Mouse (Mus musculus): ENCODE results near the gene Gng2. TPM values are rescaled to one million over a fixed set of nuclear protein-coding genes. Genes with fewer than 3 reads are reported as not detected.

The Gng2 gene
- total RNA-seq (2021) = 10 to 100 TPM; 15.8 to 16.7 TPM

DNA sequence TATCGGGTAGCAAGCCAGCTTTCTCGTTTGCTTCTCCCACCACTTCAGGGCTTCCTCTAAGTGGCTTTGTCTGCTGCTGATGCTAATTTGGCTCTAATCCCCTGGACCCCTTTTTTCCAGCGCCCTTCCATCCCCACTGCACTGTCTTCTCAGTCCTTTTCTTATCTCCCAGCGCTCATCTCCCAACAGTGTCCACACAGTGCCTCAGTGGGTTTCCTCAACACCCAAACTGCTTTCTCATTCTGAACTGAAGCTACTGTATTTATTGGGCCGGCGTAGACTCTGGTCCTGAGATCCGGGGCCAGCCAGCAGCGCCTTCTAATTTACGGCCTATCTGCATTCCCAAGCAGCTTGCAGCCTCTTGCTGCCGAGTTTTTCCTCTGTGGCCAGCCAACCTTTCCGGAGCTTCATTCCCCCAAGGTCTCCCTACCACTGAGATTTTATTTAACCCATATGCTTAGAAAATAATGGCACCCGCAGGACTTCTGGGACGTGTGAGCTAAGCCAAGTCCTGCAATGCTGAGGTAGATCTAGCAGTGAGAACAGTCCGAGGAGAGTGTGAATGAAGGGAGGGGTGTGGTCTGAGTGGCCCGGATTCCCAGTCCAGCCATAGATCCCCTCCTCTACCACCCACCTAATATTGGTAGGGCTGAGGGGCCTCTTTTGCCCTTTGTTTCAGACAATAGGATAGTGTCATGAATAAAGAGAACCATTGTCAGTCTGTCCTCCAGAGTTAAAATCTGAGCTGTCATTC is at the start of gene Gng2:
TSS of gene Gng2 (minus strand) at position 357 of the 754 bp plus-strand sequence.
- intact Hi-C loops (cut with DNase I) = loop anchor here (5.0 to 10.0 kb wide), 2 partner anchors 120 to 273 kb away; no protein-coding TSS in a partner anchor
- DNase-seq (ENCODE audit: low spot score) = no peak

DNA sequence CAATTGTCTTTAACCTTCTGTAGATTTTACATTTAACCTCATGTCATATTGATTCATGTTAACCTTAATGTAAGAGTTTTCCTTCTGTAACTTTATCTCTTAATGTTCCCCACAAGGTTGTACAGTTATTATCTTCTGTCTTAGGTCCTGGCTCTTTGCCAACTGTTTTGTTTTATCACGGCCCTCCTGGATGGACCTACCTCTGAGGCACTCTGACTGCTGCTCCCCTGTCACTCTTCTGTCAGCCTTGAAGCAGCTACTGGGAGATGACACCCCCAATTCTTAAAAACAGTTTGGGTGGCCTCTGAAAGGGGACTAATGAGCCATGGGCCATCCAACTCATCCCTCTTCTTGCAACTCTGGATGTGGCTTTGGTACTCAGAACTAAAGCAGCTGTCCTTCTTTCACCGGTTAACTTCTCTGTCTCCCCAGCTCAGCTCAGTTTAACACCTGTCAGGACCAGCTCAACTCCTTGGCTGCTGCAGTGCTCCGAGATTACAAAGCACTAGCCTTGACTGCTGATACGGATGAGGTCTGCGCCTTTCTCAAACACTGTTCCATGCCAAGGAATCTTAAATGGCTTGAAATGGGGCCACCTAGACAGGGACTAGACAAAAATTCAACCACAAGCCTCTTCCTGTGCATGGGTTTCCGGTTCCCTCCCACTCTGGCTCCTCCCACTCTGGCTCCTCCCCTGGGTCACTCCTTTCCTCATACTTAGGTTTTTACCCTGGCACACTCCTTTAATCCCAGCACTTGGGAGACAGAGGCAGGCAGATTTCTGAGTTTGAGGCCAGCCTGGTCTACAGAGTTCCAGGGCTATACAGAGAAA is 47.7 kb upstream of the Gng2 start:
- no peak for DNase-seq (ENCODE audit: low spot score)
- intact Hi-C loops (cut with DNase I) = no loop called here

DNA sequence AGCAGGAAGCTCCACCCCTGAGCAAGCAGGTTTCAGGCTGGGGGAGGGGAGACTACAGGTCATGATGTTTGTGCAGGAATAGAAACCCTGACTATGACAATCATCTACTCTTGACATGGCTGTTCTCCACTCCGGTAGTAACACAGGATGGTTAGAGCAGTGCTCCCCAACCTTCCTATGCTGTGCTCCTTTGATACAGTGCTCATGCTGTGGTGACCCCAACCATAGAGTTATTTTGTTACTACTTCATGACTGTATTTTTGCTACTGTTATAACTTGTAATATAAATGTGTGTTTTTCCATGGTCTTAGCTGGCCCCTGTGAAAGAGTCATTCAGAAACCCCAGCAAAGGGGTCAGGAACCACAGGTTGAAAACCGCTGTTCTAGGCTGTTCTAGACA is 46.5 kb upstream of the Gng2 start:
- intact Hi-C loops (cut with DNase I) = no loop called here
- no peak for DNase-seq (ENCODE audit: low spot score)

DNA sequence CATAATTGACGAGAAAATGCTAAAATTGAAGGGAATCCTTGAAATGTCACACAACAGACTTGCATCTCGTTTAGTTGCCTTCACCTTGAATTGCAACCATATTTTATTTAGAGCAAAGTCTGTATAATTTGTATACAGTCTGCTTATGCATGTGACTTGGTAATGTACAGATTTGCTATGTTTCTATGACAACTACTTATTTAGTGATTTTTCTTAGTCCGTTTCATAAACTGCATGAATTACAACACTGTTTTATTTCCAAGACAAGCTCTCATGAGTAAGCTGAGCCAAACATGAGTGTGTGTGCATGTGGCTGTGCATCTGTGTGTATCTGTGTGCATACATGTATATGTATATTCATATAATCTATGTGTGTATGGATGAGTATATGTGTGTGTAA is 42.1 kb upstream of the Gng2 start:
- no peak for DNase-seq (ENCODE audit: low spot score)
- intact Hi-C loops (cut with DNase I) = no loop called here

DNA sequence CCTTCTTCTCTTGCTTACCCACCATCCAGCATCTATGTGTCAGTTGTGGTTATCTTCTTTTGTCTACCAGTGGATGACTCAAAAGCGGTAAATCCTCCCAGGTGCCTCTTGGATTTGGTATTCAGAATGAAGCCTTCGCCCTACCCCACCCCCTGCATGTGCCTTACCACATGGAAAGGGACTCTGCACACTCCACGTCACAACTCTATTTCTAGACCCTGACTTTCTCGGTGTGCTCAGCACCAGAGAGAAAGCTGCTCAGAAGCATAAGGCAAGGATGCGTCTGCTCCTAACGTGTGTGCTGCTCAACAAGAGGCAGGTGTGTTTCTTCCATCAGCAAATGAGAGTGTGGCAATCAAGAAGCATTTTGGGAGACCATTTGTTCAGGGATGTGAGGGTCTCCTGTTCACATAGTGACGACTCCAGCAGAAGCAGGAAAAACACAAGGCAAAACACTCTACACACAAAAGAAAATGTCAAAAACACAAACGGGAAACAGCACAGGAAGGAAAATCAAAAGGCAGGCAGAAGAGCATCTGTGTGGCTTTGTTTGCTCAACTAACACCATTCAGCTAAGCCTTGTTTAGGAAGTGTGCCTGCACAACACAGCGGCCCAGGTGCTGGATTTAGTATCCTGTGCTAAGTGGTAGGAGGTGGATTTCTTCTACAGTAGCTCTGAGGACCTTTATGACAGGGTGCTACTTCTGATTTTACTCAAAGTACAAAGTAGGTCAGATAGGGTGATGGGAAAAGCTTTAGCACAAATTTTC is 35.3 kb upstream of the Gng2 start:
- DNase-seq (ENCODE audit: low spot score) = no peak
- intact Hi-C loops (cut with DNase I) = no loop called here

DNA sequence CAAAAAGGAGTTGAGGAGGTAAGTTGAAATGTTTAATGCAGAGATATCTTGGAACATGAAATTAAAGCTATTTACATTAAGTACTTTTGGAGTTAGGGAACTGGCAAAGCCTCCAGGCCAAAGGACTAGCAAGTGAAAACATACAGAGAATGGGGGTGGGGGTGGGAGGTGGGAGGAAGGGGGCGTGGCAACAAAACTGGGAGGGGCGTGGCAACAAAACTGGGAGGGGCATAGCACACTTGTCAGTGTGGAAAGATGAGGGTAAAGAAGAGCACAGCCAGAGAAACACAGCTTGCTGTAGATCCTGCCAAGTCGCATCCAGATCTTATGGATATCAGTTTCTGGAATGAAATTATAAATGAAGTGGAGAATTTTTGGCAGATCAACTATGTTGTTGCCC is 30.0 kb upstream of the Gng2 start:
- no peak for DNase-seq (ENCODE audit: low spot score)
- intact Hi-C loops (cut with DNase I) = no loop called here

DNA sequence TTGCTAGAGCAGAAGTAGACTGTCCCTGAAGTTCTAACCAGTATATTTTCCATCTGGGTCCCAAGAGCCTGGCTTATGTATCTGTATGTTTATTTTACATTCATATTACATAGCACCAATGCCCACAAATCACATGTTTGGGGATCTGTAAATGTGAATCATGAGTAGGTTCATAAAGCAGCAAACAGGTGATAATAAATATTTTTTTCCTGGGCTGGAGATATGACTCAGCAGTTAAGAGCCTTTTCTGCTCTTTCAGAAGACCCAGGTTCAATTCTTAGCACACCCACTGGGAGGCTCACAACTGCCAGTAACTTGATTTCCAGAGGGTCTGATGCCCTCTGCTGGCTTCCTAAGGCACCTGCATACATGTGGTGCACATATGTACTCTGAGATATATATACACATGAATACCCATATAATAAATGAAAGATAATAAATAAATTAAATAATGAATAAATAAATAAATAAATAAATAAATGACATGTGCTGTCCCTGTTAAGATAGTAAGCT is 27.4 kb upstream of the Gng2 start:
- DNase-seq (ENCODE audit: low spot score) = no peak
- intact Hi-C loops (cut with DNase I) = no loop called here

DNA sequence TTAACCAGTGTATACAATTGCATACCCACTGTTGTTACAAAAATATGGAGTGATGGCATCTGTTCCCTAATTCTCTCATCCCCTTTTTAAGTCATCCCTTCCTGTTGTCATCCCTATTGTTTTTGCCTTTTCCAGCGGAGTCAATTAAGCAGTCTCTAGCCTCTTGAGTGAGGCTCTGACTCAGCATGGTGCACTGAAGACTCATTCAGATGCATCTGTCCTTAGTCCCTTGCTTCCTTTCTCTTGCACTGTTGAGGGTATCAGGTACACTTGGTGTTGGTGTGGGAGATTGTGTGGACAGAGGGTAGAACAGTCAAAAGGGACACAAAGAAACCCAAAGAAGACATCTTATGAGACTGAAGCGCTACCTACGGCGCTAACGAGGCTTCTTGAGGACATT is 19.4 kb upstream of the Gng2 start:
- intact Hi-C loops (cut with DNase I) = no loop called here
- no peak for DNase-seq (ENCODE audit: low spot score)

DNA sequence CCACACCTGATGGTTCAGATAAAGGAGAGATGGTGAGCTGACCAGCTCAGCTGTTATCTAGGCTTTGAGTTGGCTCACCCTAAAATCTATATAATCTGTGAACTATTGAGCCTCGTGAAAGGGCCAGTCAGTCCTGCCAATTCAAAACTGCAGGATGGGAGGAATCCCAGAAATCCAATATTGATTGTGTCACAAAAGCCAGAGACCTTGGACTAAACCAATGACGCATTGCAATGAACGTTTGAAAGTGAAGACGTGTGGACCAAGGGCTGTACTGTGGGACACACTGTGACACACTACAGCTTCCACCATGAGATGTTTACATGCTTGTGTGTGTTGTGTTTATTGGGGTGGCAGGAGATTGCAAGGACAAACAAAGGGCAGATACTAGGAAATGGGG is 18.5 kb upstream of the Gng2 start:
- intact Hi-C loops (cut with DNase I) = no loop called here
- DNase-seq (ENCODE audit: low spot score) = no peak

DNA sequence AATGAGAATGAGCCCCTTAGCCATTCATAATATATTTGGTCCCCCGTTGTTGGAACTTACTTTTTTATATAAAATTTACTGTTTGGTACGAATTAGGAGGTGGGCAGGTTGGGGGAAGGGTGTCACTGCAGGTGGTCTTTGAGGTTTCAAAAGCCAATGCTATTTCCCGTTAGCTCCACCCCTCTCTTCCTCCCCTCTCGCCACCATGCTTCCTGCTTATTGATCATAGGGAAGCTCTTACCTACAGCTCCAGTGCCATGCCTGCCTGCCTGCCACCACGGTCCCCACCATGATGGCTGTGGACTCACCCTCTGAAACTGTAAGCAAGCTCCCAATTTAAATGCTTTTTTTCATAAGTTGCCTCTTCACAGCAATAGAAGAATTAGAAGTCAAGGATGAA is 16.6 kb upstream of the Gng2 start:
- DNase-seq (ENCODE audit: low spot score) = no peak
- intact Hi-C loops (cut with DNase I) = no loop called here

DNA sequence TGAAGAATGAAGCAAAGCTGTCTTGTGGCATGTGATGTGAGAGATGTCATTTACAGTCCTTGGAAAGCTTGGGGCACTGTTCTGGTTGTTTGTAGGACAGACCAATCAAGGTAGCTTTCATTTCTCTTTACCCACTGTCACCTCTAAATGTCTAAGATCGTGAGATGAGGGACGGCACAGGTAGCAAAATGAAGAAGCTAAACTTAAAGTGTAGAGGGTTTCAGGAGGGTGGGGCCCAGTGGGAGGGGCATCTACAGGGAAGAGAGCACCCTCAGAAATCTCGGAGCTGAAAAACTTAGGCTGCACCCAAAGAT is 16.1 kb upstream of the Gng2 start:
- intact Hi-C loops (cut with DNase I) = no loop called here
- no peak for DNase-seq (ENCODE audit: low spot score)

DNA sequence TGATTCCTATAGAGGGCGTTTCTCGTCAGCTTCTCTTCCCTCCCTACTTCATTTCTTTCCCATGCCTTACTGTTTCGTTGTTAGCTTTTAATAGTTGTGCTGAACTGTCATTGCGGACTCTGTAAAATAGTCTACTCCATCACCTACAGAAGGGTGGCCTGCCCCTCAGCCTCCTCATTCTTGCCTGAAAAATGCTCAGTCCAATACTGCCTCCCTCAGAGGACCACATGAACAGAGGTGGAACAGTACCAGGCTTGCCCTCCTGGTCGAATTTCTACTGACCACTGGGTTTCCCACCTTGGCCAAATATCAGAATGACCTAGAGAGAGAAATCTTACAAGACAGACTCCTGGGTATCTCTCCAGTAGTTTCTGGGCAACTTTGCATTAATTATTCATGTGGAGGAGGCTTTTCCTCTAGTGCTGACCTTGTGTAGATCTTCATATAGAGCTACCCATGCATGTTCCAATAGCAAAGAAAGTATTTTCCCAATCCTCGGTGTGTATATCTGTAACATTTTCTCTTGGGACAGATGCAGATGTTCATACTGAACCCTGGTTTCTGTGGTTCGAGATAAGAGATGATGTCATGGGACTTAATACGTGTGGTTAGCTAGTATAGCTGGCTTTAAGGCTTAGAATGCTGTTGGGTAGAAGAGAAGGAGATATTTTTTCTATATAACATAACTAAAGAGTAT is 15.6 kb upstream of the Gng2 start:
- no peak for DNase-seq (ENCODE audit: low spot score)
- intact Hi-C loops (cut with DNase I) = no loop called here

DNA sequence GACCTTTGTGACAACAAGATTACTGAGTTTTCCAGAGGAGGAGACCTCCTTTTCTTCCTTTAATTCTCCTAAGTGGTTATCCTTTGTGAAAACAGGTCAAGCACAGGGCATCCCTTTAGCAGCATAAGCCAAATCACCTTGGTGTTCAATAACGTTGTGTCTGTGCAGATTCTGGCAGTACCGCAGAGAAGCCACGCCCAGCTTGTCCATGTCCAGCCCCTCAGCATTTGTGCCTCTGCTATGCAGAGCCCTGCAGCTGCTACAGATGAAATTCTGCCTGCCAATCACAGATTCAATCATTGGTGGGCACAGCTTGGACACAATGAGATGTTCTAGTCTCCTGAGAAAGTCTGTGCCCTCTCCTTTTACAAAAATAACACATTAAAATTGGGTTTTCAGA is 14.4 kb upstream of the Gng2 start:
- no peak for DNase-seq (ENCODE audit: low spot score)
- intact Hi-C loops (cut with DNase I) = no loop called here

DNA sequence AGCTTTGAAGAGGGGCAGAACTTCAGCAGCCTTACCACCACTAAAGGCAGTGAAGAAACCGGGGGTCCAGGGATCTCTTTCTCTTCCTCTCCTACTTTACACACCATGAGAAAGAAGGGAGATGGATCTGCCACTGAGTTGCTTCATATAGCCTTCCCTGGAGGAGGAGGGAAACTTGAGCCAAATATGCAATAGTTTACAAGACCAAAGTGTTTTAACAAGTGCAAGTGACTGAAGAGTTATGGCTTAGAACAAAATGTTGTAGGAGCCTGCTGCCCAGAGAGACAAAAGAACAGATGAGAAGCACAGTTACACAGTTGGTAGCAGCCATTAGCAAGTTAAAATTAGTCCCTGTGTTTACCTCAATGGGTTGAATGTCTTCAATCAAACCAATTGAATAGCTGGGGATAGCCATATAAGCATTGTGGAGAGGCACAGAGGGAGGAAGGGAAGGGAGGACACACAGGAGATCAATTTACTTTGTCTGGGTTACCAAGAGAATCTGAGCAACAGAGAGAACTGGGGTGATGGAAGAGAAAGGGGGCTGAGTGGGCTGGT is 13.1 kb upstream of the Gng2 start:
- intact Hi-C loops (cut with DNase I) = no loop called here
- no peak for DNase-seq (ENCODE audit: low spot score)

DNA sequence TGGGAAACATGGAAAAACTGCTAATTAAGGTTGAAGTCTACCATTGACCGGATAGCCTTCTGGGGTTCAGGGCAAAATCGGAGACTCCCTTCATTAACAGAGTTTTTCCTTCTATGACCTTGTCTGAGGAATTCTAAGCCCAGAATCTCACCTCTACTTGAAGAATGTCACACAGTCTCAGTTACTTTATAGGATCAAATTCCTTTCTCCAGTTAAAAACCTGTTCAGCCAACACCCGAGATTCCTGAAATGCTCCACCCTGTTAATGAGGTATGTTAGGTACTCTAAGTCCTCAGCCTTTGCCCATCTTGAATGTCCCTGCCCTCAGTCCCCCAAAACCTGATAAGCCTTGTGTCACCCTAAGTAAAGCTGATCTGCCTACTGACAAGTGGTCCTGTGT is 11.0 kb upstream of the Gng2 start:
- no peak for DNase-seq (ENCODE audit: low spot score)
- intact Hi-C loops (cut with DNase I) = loop anchor here (5.0 kb wide), 1 partner anchor 79 kb away; no protein-coding TSS in a partner anchor

DNA sequence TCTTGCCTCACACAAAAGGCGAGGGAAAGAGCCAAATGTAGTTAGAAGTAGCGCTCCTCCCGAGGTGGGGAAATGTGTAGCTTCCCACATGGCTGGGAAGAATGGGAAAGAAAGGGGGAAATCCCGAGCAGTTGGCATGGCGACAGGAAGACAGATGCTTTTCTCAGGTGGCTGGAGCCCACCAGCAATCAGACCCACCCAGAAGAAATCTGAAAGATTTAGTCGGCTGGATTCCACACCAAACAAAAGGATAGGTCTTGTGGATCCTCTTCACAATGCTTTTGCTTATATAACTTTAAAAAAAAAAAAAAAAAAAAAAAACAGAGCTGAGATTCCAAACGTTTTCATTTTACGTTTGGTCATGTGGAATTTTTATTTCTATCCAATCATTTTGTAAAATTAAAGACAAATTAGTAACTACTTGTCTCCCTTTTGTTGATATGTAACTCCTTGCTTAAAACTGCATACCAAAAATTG is 10.0 kb upstream of the Gng2 start:
- DNase-seq (ENCODE audit: low spot score) = no peak
- intact Hi-C loops (cut with DNase I) = loop anchor here (5.0 kb wide), 1 partner anchor 80 kb away; no protein-coding TSS in a partner anchor

DNA sequence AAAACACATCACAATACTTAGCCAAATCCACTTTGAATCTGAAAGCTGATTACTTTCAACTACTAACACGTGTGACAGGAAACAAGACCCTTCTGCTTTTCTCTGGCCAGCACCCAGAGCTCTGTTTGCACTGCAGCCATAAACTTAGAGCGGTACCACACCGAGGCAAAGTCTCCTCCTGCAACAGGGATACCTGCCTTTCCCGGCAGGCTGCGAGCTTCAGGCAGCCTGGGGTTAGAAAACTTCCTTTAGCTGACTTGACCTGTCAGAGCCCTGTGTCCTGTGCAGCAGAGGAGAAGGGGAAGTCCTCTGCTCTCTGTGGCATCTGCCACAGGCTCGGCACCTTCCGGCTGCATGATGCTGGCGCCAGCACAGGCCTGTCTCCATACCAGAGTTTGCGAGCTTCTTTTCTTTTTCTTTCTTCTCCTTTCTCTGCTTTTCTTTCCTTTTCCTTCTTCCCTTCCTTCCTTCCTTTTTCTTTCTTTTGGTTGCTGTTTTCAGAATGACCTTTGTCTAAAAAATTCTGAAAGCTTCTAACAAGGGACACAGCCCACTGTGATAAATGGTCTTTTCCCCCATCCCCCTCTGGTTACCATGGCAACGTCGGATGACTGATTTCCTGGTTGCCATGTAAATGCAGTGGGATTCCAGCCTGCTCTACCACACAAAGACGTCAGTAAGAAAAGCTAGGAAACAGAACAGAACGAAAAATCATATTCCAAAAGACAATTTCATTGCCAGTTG is 9.4 kb upstream of the Gng2 start:
- intact Hi-C loops (cut with DNase I) = loop anchor here (5.0 kb wide), 1 partner anchor 81 kb away; no protein-coding TSS in a partner anchor
- DNase-seq (ENCODE audit: low spot score) = peak; percentile 42

DNA sequence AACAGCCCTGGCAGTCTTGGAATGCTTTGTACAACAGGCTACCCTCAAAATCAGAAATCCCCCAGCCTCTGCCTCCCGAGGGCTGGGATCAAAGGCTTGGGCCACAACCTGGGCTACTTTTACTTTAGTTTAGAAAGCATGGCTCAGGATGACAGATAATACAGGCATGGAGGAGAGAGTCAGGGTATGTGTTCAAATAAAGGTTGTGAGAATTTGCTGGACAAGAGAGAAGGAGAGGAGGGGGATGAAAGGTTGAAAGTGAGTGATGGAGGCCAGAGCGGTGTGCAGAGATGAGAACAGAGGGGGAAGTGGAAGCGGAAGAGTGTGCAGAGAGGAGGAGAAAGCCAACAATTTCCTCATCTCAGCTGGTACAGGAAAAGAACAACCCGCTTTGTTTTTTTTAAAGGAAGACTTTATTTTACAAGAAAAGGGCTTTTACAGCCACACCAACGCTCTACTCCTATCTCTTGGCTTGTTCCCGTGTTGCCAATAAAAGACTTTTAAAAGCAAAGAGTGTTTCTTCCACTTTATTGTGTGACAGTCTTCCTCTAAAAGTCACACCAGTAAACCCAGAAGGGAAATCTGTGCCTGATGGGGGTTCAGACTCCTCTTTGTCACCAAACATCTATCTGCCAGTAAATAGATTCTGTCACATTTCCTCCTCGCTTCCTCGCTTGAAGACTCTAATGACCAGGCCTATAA is 8.6 kb upstream of the Gng2 start:
- DNase-seq (ENCODE audit: low spot score) = no peak
- intact Hi-C loops (cut with DNase I) = loop anchor here (5.0 kb wide), 1 partner anchor 81 kb away; no protein-coding TSS in a partner anchor

All from heart, postnatal 25 days (tissue).